Mouse (Mus musculus) urinary bladder, postnatal 4 days (tissue): Measurements from ENCODE around the gene Eif2ak3.

Source experiments
- DNase-seq, 2 experiments: peaks; one replicate each; pipeline ENCODE4 v3.0.0; 2021 to 2022; ENCODE audit warnings: low spot score in 2 of 2

The Eif2ak3 gene

DNA sequence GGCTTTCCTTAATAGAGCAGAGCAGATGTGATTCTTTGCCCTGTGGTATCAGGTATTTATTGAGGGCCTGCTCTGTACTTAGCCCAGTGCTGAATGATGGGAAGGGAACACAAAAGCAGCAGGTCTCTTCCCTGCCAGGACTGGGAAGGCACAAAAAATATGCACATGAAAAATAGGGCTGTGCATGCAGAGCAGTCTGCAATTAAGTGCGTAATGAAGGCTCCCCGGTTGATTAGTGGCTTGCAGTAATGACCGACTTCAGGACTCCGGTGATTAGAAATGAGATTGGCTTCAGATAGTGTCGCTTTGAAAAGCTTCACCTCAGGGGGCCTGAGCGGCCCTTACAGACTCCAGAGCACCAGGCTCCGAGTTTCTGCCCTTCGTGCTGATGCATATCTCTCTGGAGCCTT lies 55.3 kb downstream of the Eif2ak3 start:
- no peak for DNase-seq

DNA sequence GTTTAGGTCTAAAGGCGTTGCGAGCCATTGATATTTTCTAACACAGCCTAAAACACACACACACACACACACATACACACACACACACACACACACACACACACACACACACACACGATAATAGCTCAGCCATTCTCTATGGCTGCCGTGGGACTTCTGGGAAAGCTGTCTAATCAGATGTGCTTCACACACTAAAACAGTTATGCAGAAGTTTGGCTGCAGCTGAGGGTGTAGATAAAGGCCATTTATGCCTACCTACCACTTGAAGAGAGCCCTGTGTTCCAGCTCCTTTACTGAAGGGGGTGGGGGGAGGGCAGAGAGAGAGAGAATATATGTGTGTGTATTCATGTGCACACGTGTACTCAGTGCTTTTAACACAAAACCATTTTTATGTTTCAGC lies 59.4 kb downstream of the Eif2ak3 start:
- no peak for DNase-seq

DNA sequence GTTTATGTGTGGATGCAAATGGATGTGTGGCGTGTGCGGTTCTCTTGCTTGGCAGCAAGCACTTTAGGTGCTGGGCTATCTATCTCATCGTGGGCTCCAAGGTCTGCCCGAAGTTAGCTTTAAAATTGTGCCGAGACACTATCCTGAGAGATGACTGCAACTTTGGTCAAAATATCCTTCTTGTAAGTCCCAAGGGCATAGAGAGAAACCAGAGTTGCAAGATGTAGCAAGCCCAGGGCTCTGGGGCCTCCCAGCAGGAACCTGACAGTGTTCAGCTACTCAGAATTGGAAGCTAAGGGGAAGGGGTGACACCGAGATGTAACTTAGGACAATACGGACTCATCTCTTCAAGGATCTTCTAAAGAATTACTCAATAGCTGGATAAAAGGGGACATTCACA lies 65.3 kb downstream of the Eif2ak3 start:
- DNase-seq = no peak

GRCm38 (mm10) chr6:70910285-70910684 lies 66.0 kb downstream of the Eif2ak3 start:
- DNase-seq = no peak

- no peak for DNase-seq
Observed at GRCm38 (mm10) chr6:70911668-70912395, 67.5 kb downstream of the Eif2ak3 start.

- DNase-seq = no peak
Observed at GRCm38 (mm10) chr6:70912396-70912765, 68.1 kb downstream of the Eif2ak3 start.

DNA sequence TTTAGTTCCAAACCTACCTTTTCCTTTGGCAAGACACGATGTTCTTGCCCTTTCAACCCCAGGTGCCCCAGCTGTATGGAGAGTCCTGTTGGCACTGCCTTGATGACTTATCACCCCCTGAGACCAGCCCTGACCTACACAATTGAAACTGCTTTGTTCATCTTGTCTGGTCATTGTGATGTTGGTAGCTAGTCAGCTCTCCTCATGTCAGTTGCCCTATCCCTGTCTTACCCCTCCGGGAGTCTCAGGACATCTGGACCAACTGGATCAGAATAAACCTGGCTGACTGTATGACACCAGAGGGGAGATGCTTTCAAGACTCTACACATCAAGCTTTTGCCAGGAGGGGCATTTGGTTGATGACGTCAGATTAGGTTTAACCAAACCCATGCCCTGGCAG lies 74.5 kb downstream of the Eif2ak3 start, which contains the start of gene Tex37:
Gene Tex37 (minus strand): TSS at position 101 of the 400 bp plus-strand sequence.
- no peak for DNase-seq

- no peak for DNase-seq
Observed at GRCm38 (mm10) chr6:70921274-70922074, 77.2 kb downstream of the Eif2ak3 start.

DNA sequence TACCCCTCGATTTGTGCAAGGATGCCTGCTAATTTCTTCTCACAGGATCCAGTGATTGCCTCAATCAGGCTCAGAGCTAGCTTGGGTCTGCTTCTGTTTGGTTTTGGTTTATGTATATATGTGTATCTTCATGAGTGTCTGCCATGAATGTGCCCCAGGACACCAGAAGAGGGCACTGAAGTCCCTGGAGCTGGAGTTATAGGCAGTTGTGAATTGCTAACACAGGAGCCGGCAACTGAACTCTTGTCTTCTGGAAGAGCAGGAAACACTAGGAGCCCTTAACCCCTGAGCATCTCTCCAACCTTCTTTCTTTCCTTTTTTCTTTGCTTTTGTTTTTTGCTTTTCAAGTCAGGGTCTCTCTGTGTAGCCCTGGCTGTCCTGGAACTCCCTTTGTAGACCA lies 87.5 kb downstream of the Eif2ak3 start:
- no peak for DNase-seq

DNA sequence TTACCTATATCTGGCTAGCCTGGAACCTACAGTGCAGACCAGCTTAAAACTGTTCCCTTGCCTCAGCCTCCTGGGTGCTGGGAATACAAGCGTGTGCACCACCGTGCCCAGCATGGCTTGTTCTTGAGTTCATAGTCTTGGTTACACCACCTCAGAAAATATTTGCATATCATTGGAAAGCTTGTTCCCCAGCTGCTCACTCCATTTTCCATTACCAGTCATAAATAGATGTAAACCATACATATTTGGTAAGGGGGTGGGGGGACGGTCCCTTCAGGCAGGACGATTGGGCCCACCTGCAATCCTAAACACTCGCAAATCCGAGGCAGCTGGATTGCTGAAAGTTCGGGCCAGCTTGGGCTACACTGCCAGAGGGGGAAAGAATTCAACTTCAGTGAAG lies 109.0 kb downstream of the Eif2ak3 start:
- no peak for DNase-seq

GRCm38 (mm10) chr6:70954040-70954439 lies 109.7 kb downstream of the Eif2ak3 start:
- DNase-seq = no peak
